Mouse (Mus musculus) olfactory bulb, adult 2 months (tissue): ENCODE data around the gene Lingo2.

ENCODE experiments used
- CTCF ChIP-seq: fragments of 200-500 bp; IDR thresholded peaks from 2 replicates; pipeline ENCODE4 v1.5.1; 2012; ENCODE audit warnings: low read depth, mild to moderate bottlenecking, low read length, moderate library complexity; ENCODE audit not compliant: insufficient read depth
- POLR2A ChIP-seq: fragments of 200-500 bp; IDR thresholded peaks from 2 replicates; pipeline ENCODE4 v1.6.1; 2012; ENCODE audit warnings: mild to moderate bottlenecking, low read depth, low read length, moderate library complexity; ENCODE audit not compliant: insufficient read depth

DNA sequence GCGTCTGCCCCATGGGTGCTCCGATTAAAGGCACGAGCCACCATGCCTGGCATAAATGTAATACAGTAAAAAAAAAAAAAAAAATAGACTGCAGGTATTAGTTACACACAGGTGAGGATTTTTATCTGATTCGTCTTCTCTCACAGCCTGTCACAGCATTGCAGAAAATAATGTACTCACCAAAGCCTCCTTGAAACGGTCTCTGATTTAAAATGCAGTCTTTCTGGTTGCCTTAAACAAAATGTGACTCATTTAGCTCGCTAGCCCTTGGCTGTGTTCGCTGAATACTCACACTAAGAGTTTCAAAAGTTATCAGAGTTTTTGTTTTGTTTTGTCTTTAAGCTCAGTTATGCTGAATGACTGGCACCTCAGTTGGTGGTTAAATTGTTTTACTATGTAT lies 1180.7 kb downstream of the Lingo2 start:
- TF ChIP-seq POLR2A (no peak), CTCF (no peak)
